Mouse (Mus musculus): ENCODE results near the gene Ccdc47. TPM values are rescaled to one million over a fixed set of nuclear protein-coding genes. Genes with fewer than 3 reads are reported as not detected.
A peak's percentile ranks its signal among the peaks of the same experiment; 100 is the strongest.
"Not testable (repeated sequence)": the region's sequence is repeated elsewhere in the genome, so short reads cannot be mapped to it uniquely, and the experiment has no call there.

Gene Ccdc47
- polyA plus RNA-seq, 1 experiment from 2014 or later, result 73.3 TPM

GRCm38 (mm10) chr11:106254767-106255166 is 38.6 kb upstream of the Ccdc47 start:
- Histone ChIP-seq H3K4me3 (ENCODE audit: low read depth, low read length) (peak overlapping the region; percentile 92), H3K4me2 (peak overlapping the region; percentile 93), H3K36me3 (ENCODE audit: control insufficient read depth, insufficient read depth, low read length) (peaks cover 50% of the 10 kb centered on the region), H3K27ac (ENCODE audit: low read depth, low read length) (no peak overlapping the region), H3K27me3 (replicated peaks; ENCODE audit: control insufficient read depth, insufficient read depth, low read length) (no peaks in the 10 kb centered on the region), H3K4me1 (replicated peaks; ENCODE audit: control insufficient read depth, insufficient read depth, low read length) (peaks cover 14% of the 10 kb centered on the region), H3K9ac (ENCODE audit: low read depth, low read length) (peak overlapping the region; percentile 90), H3K9me3 (ENCODE audit: control insufficient read depth, low read length) (no peaks in the 10 kb centered on the region)
- ATAC-seq (replicated peaks; ENCODE audit: low FRiP score) (no peak), DNase-seq (ENCODE audit: low spot score) (no peak)
- 7% methylated on average over 2 of the region's 2 CpGs for WGBS

GRCm38 (mm10) chr11:106249326-106249725 is 33.2 kb upstream of the Ccdc47 start:
- Histone ChIP-seq H3K9me3 (ENCODE audit: control insufficient read depth, low read length) (peaks cover 4% of the 10 kb centered on the region; the same call in 1 of the 2 replicates), H3K36me3 (ENCODE audit: control insufficient read depth, insufficient read depth, low read length) (peaks cover 82% of the 10 kb centered on the region), H3K4me3 (ENCODE audit: low read depth, low read length) (no peak overlapping the region), H3K4me2 (no peak overlapping the region), H3K27ac (ENCODE audit: low read depth, low read length) (no peak overlapping the region), H3K27me3 (replicated peaks; ENCODE audit: control insufficient read depth, insufficient read depth, low read length) (no peaks in the 10 kb centered on the region), H3K4me1 (replicated peaks; ENCODE audit: control insufficient read depth, insufficient read depth, low read length) (no peaks in the 10 kb centered on the region; the same call in 1 of the 2 replicates), H3K9ac (ENCODE audit: low read depth, low read length) (no peak overlapping the region)
- 84% methylated on average over 7 of the region's 7 CpGs for WGBS
- ATAC-seq (replicated peaks; ENCODE audit: low FRiP score) (no peak), DNase-seq (ENCODE audit: low spot score) (no peak)

DNA sequence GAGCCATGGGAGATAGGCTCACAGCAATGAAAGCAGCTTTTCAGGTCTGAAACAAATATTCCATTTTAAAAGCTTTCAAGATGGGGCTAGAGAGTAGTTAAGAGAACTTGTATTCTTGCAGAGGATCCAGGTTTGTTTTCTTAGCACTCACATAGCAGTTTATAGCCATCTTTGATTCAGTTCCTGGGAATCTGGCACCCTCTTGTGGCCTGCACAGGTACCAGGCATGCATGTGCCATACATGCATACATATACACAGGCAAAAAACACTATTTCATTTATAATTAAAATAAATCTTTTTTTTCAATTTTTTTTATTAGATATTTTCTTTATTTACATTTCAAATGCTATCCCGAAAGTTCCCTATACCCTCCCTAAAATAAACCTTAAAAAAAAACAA is 30.7 kb upstream of the Ccdc47 start:
- ATAC-seq (replicated peaks; ENCODE audit: low FRiP score) (no peak), DNase-seq (ENCODE audit: low spot score) (no peak)
- no peaks in the 10 kb centered on the region for H3K4me1 ChIP-seq (replicated peaks; ENCODE audit: control insufficient read depth, insufficient read depth, low read length)
- H3K9ac ChIP-seq (ENCODE audit: low read depth, low read length), result no peak overlapping the region
- H3K27me3 ChIP-seq (replicated peaks; ENCODE audit: control insufficient read depth, insufficient read depth, low read length), result no peaks in the 10 kb centered on the region
- H3K9me3 ChIP-seq (ENCODE audit: control insufficient read depth, low read length), result peaks cover 4% of the 10 kb centered on the region; the same call in 1 of the 2 replicates
- WGBS, result 98% methylated on average over 1 of the region's 1 CpGs
- H3K4me3 ChIP-seq (ENCODE audit: low read depth, low read length), result no peak overlapping the region
- H3K36me3 ChIP-seq (ENCODE audit: control insufficient read depth, insufficient read depth, low read length), result peaks cover 83% of the 10 kb centered on the region
- no peak overlapping the region for H3K27ac ChIP-seq (ENCODE audit: low read depth, low read length)
- no peak overlapping the region for H3K4me2 ChIP-seq

- not testable (repeated sequence) for H3K27me3 ChIP-seq (replicated peaks; ENCODE audit: control insufficient read depth, insufficient read depth, low read length); H3K9me3 ChIP-seq (ENCODE audit: control insufficient read depth, low read length); H3K4me2 ChIP-seq; H3K4me1 ChIP-seq (replicated peaks; ENCODE audit: control insufficient read depth, insufficient read depth, low read length); DNase-seq (ENCODE audit: low spot score); H3K27ac ChIP-seq (ENCODE audit: low read depth, low read length); H3K9ac ChIP-seq (ENCODE audit: low read depth, low read length); H3K4me3 ChIP-seq (ENCODE audit: low read depth, low read length); ATAC-seq (replicated peaks; ENCODE audit: low FRiP score)
- H3K36me3 ChIP-seq (ENCODE audit: control insufficient read depth, insufficient read depth, low read length), result peaks cover 42% of the 10 kb centered on the region
- 77% methylated on average over 8 of the region's 8 CpGs for WGBS
Observed at GRCm38 (mm10) chr11:106233978-106234377, 17.8 kb upstream of the Ccdc47 start.

GRCm38 (mm10) chr11:106220603-106221002 is 4.5 kb upstream of the Ccdc47 start:
- H3K36me3 ChIP-seq (ENCODE audit: control insufficient read depth, insufficient read depth, low read length), result peaks cover 4% of the 10 kb centered on the region; the same call in 1 of the 2 replicates
- H3K4me3 ChIP-seq (ENCODE audit: low read depth, low read length), result no peak overlapping the region
- ATAC-seq (replicated peaks; ENCODE audit: low FRiP score) (no peak), DNase-seq (ENCODE audit: low spot score) (no peak)
- no peak overlapping the region for H3K9ac ChIP-seq (ENCODE audit: low read depth, low read length)
- peaks cover 7% of the 10 kb centered on the region for H3K4me1 ChIP-seq (replicated peaks; ENCODE audit: control insufficient read depth, insufficient read depth, low read length)
- H3K9me3 ChIP-seq (ENCODE audit: control insufficient read depth, low read length), result no peaks in the 10 kb centered on the region
- no peaks in the 10 kb centered on the region for H3K27me3 ChIP-seq (replicated peaks; ENCODE audit: control insufficient read depth, insufficient read depth, low read length)
- 94% methylated on average over 3 of the region's 3 CpGs for WGBS
- no peak overlapping the region for H3K4me2 ChIP-seq
- no peak overlapping the region for H3K27ac ChIP-seq (ENCODE audit: low read depth, low read length)

DNA sequence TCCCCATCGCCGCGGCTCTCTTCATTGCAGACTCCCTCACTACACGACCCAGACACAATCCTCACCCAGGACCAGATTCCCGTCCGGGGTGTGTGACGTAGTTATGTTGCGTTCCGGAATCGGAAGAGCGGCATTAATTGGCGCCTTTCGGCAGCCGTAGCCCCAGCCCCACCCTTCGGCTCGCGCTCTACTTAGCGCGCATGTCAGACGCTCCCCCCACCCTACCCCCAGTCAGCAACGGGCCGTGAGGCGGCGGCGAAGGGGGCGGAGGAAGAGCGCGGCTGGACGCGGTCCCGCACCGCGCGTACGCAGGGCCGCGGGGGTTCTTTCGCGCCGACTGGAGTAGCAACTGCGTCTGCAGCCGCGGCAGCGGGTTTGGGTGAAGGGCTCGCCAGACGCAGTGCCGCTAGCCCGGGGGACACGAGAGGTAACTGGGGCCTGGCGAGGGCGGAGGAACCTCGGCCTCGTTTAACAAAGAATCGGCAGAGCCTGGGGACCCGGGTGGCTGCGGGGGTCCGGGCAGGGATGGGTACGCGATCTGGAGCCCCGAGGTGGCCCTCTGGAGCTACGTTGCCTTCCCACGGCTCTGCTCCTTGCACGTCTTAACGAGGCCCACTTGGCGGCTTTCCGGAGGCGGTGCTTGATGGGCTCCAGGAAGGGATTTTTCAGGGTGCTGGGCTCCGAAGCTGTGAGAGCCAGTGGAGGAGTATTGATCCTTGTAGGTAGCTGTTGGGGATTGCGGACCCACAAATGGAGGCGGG is 766 bp upstream of the Ccdc47 start, which contains the start of gene Ddx42:
Gene Ddx42, plus strand, starts transcription at position 197 of the 761 bp plus-strand sequence.
- ATAC-seq (replicated peaks; ENCODE audit: low FRiP score) (peak; percentile 89), DNase-seq (ENCODE audit: low spot score) (peak; percentile 87)
- Histone ChIP-seq H3K4me2 (peak within 1 kb of the TSS; percentile 92), H3K9ac (ENCODE audit: low read depth, low read length) (peak within 1 kb of the TSS; percentile 78), H3K36me3 (ENCODE audit: control insufficient read depth, insufficient read depth, low read length) (peaks cover 9% of the 10 kb centered on the region; the same call in 1 of the 2 replicates), H3K9me3 (ENCODE audit: control insufficient read depth, low read length) (no peaks in the 10 kb centered on the region), H3K4me1 (replicated peaks; ENCODE audit: control insufficient read depth, insufficient read depth, low read length) (peaks cover 16% of the 10 kb centered on the region), H3K27me3 (replicated peaks; ENCODE audit: control insufficient read depth, insufficient read depth, low read length) (no peaks in the 10 kb centered on the region), H3K4me3 (ENCODE audit: low read depth, low read length) (peak within 1 kb of the TSS; percentile 76), H3K27ac (ENCODE audit: low read depth, low read length) (peak within 1 kb of the TSS; percentile 97)
- under 1% methylated on average over 70 of the region's 70 CpGs for WGBS

GRCm38 (mm10) chr11:106215450-106215859 is 689 bp downstream of the Ccdc47 start:
- Histone ChIP-seq H3K9me3 (ENCODE audit: control insufficient read depth, low read length) (no peaks in the 10 kb centered on the region), H3K27me3 (replicated peaks; ENCODE audit: control insufficient read depth, insufficient read depth, low read length) (no peaks in the 10 kb centered on the region), H3K36me3 (ENCODE audit: control insufficient read depth, insufficient read depth, low read length) (peaks cover 12% of the 10 kb centered on the region), H3K4me3 (ENCODE audit: low read depth, low read length) (peak overlapping the region; percentile 76), H3K9ac (ENCODE audit: low read depth, low read length) (peak overlapping the region; percentile 78), H3K4me2 (peak overlapping the region; percentile 92), H3K4me1 (replicated peaks; ENCODE audit: control insufficient read depth, insufficient read depth, low read length) (peaks cover 16% of the 10 kb centered on the region), H3K27ac (ENCODE audit: low read depth, low read length) (peak overlapping the region; percentile 97; the same call in 1 of the 2 replicates)
- DNase-seq (ENCODE audit: low spot score), result no peak
- WGBS, result 19% methylated on average over 7 of the region's 7 CpGs
- no peak for ATAC-seq (replicated peaks; ENCODE audit: low FRiP score)

- Histone ChIP-seq H3K4me3 (ENCODE audit: low read depth, low read length) (peak overlapping the region; percentile 76), H3K4me1 (replicated peaks; ENCODE audit: control insufficient read depth, insufficient read depth, low read length) (peaks cover 16% of the 10 kb centered on the region), H3K9ac (ENCODE audit: low read depth, low read length) (peak overlapping the region; percentile 78), H3K27me3 (replicated peaks; ENCODE audit: control insufficient read depth, insufficient read depth, low read length) (no peaks in the 10 kb centered on the region), H3K4me2 (peak overlapping the region; percentile 92), H3K27ac (ENCODE audit: low read depth, low read length) (no peak overlapping the region), H3K36me3 (ENCODE audit: control insufficient read depth, insufficient read depth, low read length) (peaks cover 16% of the 10 kb centered on the region), H3K9me3 (ENCODE audit: control insufficient read depth, low read length) (no peaks in the 10 kb centered on the region)
- WGBS, result 89% methylated on average over 5 of the region's 5 CpGs
- DNase-seq (ENCODE audit: low spot score) (no peak), ATAC-seq (replicated peaks; ENCODE audit: low FRiP score) (no peak)
Observed at GRCm38 (mm10) chr11:106214856-106215255, 1.3 kb downstream of the Ccdc47 start.

GRCm38 (mm10) chr11:106212771-106213170 is 3.4 kb downstream of the Ccdc47 start:
- Histone ChIP-seq H3K36me3 (ENCODE audit: control insufficient read depth, insufficient read depth, low read length) (peaks cover 31% of the 10 kb centered on the region), H3K4me2 (no peak overlapping the region), H3K27me3 (replicated peaks; ENCODE audit: control insufficient read depth, insufficient read depth, low read length) (no peaks in the 10 kb centered on the region), H3K9ac (ENCODE audit: low read depth, low read length) (no peak overlapping the region), H3K27ac (ENCODE audit: low read depth, low read length) (no peak overlapping the region), H3K9me3 (ENCODE audit: control insufficient read depth, low read length) (no peaks in the 10 kb centered on the region), H3K4me3 (ENCODE audit: low read depth, low read length) (no peak overlapping the region), H3K4me1 (replicated peaks; ENCODE audit: control insufficient read depth, insufficient read depth, low read length) (peaks cover 10% of the 10 kb centered on the region)
- ATAC-seq (replicated peaks; ENCODE audit: low FRiP score) (no peak), DNase-seq (ENCODE audit: low spot score) (no peak)
- 93% methylated on average over 8 of the region's 8 CpGs for WGBS

All from liver, embryonic 11.5 days (tissue).